Mouse (Mus musculus) right cerebral cortex, postnatal 10 days (tissue): ENCODE measurements at regions not wholly inside any gene's neighbourhood (a gene's known extent, or its start where the extent isn't known, plus 50 kb on each side); places are given as distances from the start of the nearest gene placed in this dataset.
"Not testable (repeated sequence)": the region's sequence is repeated elsewhere in the genome, so short reads cannot be mapped to it uniquely, and the experiment has no call there.

Source experiments
- DNase-seq, 2 experiments: peaks; one replicate each; pipeline ENCODE4 v3.0.0; 2021; ENCODE audit warnings: low spot score in 2 of 2

DNA sequence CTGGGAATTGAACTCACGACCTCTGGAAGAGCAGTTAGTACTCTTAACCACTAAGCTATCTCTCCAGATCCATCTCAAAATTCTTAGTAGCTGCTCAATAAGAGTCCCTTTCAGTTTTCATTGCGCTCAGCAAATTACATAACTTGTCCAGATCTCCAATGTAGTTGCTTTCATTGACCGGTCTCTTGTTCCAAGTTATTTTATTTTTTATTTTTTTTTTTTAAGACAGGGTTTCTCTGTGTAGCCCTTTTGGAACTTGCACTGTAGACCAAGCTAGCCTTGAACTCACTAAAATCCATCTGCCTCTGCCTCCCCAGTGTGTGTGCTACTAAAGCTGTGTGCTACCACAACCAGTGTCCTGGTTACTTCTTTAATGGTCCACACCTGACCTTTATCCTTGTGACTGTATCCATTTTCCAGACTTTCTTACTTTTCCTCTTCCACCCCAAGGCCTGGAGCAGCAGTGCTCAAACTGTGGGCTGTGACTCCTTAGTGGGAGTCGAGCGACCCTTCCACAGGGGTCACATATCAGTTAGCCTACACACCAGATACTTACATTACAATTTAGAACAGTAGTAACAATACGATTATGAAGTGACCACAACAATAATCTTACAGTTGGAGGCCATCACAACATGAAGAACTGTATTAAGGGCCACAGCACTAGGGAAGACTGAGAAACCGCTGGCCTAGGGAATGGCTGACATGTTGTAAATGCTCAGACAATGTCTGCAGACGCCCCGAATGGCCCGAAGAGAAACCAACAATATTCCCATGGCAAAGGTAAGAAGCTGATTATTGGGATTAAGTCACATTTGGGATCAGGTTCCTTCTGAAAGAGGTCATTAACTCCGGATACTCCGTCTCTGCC lies 97.8 kb upstream of the Cpsf6 start:
- DNase-seq, result no peak

DNA sequence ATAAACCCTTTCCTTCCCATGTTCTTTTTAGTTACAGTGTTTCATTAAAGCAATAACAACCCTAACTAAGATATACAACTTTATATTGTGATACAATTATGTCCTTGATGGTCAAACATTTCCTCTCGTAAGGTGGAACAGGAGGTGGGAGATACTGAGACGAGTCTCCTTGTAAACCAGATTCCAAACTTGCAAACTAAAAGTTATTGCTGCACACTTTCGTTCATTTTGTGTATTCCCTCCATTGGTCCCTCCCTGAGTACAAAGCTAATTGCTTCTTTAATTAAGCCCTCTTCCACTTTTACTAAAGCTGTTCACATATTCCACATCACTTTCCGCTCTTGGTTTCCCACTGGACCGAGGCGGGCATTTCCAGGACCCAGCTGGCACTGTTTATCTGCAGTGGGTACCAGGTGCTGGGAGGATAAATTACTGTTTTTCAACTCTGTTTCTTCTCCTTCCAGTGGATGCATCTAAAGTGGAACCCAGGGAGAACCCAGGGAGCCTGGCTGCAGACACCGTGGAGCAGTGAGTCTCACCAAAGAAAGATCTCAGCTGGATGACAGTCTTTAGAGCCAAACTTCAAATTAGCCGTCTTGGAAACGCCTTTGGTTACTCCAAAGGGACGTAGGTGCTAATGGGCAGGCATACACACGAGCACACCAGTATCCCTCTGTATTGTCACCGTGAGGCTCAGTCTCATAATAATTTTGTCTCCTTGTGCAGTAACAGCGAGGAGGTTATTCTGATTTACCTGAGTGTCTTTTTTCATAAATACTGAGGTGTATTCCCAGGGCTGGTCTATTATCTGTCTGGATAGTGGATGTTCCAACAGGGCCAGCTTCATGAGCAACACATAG lies 95.5 kb upstream of the Cpsf6 start:
- DNase-seq, result no peak

DNA sequence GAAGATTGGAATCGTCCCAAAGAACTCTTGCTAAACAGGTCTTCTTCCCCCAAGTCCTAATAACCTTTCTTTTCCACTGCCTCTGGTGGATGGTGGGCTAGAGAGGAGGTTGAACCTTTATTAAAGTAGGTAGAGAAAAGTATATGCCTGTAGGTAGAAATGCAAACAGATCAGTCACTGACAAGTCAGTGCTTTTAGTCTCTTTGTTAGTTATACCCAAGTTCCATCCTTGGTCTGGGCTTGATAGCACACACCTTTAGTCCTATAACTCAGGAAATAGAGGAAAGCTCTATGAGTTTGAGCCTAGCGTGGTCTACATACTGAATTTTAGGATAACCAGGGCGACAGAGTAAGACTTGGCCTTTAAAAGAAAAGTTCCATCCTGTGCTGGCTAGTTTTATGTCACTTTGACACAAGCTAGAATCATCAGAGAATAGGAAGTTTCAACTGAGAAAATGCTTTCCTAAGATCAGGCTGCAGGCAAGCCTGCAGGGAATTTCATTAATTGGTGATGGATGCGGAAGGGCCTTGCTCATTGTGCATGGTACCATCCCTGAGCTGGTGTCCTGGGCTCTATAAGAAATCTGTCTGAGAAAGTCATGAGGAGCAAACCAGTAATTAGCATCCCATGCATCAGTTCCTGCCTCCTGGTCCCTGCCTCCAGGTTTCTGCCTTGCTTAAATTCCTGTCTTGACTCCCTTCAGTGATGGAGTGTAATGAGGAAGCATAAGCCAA lies 94.7 kb upstream of the Cpsf6 start:
- no peak for DNase-seq

DNA sequence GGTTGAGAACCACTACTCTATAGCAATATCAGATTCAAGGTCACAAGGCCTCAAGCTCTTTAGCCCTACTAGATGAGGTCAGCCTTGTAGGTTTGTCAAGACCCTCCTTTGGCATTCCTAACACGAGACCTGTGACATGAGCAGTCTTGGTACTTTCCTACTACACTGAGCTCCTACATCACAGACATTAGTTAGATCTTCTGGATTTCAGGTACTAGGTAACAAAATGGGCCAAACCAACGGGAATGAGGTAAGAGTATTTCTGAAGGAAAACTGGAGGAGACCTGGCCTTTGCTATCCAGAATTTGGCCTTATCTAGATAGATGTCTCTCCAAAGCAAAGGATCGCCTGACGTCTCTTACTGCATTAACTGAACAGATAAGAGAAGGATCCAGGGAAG lies 93.7 kb upstream of the Cpsf6 start:
- DNase-seq, result no peak

DNA sequence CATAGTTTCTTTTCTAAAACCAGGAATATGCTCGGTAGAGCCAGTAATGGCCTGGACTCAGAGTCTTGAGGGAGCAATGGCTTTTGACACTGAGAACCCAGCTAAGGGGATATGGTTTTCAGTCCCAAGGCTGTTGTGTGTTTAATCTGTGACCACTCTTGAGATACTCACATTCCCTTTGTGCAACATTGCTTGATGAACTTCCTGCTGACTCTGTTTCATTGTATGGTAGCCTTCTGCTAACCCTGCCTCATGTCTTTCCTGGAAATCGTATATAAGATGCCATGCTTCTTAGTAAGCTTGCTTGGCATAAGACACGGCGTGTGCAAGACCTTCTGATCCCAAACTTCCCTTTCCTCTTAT lies 92.7 kb upstream of the Cpsf6 start:
- DNase-seq, result no peak

DNA sequence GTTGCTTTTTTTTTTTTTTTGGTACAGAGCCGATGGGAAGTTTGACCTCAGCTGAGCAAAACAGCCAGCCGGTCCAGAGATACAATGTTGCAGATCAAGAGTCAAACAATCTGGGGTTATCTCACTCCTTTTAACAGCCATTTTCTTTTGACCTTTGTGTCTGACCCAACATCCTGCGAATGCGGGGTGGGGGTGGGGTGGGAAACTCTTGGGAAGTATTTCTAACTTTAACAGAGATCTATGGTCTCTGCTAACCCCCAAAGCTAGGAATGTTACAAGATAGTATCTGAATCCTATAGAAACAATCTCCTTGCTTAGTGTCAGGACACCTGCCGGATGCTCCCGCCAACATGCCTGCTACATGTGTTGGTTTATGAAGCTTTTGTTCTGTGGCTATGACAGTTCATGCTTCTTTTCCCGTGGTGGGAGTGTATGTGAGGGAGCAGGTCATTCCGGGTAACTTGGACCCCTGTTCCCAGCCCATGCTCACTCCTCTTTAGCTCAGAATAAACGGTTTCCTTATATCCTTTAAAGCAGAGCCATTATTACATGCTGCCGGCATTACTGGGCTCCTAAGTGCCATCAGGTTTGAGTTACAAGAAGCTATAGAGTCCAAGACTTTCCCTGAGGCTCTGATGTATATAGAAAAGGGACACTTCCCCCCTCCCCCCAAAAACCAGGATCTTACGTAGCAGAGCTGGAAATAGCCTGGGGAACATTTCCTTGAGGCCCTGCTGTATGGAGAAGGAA lies 92.2 kb upstream of the Cpsf6 start:
- DNase-seq, result no peak

DNA sequence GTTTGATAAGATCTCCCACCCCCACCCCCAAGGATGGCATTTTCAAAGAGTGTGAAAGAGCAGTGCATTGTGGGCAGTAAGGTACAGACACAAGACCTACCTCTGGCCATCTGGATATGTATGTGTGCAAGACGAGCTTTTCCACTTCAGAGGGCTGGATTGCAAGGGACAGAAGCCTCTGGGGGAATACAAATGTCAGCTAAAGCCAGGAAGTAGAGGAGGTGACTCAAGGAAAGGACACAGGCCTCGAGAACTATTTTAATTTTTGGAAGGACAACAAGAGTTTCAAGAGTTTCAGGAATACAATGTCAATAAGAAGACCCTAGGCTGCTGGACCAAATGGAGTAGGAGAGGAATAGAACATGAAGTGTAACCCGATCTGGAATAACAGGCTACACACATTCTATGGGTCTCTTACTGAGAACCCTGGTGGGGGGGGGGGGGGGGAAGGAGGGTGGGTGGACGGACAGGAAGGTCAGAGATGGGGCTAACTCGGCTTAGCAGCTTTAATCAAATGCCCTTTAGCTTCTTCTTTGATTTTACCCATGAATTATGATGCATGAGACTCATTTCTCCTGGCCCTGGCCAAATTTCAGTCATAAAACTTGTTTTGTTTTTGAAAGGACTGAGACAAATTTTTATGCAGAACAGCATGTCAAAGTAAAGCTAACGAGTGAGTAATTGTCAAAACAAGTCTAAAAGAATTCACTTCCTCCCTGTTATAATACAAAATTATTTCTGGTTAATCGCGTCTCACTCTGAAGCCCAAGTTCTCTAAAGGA lies 91.4 kb upstream of the Cpsf6 start:
- no peak for DNase-seq

DNA sequence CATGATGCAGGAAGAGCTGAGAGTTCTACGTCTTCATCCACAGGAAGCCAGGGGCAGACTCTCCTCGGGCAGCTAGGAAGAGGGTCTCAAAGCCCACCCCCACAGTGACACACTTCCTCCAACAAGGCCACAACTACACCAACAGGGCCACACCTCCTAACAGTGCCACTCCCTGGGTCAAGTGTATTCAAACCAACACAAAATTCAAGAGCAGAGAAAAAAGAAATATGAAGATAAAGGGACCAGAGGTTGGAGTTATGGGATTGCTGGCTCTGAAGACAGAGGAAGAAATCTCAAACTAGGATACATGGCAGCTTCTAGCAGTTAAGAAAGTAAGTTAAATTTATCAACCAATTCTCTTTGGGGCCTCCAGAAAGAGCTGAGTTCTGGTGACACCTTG lies 90.7 kb upstream of the Cpsf6 start:
- DNase-seq, result no peak

DNA sequence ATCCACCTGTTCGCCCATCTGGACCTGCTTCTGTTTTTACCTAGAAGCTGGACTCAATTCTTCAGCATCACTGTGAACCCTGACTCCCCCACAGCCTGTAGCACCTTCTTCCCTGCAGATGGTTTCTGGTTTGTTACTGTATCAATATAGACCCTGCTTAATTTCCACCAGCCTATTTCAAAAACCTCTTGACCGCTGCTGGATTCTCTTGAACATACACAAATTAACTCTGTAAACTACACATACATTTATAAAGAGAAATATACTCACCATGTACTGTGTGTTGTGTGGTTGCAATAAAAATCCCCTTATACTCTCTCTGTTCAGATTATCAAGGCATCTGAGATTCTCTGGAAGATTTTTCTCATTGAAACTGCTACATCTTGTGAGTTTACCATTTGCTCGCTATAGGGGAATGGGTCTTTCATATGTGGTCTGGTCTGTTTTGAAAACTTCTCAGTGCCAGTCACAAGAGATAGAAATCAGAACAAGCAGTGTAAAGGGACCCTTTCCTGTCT lies 89.8 kb upstream of the Cpsf6 start:
- DNase-seq, result no peak

DNA sequence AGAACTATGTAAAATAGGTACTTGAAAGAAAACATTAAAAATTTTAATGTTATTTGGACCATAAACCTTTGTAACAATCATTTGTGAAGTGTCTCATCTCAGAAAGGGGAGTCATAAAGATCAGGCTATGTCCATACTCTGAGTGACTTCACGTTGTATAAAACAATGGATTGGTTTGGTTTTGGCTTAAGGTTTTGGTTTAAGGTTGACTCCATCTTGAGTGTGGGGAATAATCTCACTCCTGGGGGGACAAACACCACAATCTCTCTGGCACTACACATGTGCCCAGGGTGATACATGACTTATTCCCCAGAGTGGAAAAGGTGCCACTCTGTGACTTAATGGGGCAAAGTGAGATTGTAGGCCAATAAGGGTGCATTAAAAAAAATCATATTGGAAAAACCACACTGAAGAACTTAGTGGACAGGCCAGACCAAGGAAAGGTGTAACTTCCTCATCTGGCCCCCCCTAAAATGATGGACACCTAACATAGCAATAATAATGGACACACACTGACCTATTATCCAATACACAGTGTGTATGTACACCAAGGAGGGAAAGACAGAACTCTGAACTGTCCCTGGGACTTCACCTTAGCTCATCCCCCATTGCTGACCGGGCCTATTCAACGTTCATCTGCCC lies 89.2 kb upstream of the Cpsf6 start:
- no peak for DNase-seq

DNA sequence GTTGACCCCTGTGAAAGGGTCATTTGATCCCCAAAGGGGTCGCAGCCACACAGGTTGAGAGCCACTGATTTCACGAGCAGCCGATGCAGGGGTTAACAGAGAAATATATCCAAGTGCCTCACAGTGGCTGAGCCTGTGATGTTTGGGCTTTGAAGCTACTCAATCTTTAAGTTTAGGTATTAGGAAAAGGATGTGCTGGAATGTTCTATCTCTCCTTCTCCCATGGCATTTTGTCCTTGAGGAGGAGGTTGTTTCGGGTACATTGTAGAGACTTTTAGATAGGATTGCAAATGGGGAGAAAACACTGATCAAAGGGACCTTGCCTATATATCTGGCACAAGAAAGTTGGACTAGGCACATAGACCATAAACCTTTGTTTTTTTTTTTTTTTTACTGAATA lies 88.6 kb upstream of the Cpsf6 start:
- DNase-seq, result no peak

DNA sequence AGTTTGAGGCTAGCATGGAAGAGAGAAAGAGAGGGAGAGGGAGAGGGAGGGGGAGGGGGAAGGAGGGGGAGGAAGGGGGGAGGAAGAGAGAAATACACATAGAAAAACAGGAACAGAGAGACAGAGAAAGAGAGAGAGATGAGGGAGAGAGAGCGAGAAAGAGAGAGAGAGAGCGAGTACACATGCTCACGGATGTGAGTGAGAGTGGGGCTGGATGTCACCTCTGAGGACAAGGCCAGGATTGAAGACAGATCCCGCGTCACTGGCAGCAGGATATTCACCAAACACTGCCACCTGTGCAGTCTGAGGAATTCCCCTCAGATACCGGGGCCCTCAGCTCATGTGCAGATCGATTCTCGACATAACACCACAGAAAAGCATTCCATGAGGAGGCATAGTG lies 87.3 kb upstream of the Cpsf6 start:
- DNase-seq, result no peak

DNA sequence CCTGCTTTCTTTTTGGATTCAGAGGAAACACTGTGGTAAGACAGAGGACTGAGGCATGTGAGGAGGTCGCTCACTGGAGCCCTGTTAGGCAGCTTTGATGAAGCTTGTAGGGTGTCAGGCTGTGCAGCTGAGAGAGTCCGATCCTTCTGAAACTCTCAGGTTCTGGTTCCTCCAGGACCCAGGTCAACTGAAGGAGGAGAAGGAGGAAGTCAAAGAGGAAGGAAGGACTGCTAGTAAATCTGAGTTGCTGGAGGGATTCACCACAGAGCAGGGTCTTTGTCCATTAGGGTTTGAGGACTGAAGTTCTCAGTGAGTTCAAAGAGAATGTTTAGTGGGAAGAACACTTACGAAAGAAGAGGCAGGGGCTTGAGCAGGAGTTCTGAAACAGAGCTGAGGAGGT lies 86.6 kb upstream of the Cpsf6 start:
- no peak for DNase-seq

DNA sequence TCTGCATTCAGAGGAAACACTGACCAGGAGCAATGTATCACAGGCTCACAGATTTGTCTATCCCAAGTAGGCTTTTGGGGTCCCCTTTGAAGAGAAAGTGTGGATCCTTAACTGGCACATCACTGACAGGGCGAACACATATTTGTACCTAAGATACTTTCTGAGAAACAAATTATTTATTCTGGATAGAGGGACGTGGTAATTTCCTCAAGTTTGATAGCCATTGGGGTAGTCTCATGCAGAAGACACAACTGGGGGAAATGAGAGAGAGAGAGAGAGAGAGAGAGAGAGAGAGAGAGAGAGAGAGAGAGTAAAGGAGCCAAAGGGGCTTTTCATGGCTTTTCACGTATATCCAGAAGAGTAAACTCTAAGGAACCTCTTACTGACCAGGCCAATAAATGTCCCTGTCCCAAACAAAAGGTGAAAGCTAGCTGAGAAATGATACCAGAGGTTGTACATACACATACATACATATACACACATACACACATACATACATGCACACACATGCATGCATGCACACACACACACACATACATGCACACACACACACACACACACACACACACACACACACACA lies 85.9 kb upstream of the Cpsf6 start:
- DNase-seq, result no peak

DNA sequence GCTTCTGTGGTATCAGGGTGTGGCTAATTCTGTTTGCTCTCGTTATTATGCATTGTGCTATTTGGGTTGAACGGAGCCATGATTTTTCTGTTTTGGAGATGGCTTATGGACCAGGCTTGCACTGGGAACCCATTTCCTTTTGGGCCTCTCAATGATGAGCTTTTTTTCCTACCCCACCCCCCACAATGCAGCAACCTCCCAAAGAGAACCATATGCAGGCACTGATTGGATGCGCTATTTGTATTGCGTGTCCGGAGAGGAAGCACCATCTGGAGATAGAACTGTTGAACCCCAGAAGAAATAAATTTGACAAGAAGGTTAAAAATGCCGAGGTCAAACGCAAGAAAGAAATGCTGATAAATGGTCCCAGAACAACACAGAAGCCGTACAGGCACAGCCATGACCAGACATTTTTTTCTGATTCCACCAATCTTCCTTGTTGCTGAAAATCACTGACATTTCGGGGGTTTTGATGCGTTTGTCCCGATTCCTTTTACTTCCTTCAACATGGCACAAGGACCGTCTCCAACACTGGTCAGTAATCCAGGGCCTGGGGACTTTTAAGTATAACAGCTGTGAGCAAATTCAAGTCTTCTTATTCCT lies 85.3 kb upstream of the Cpsf6 start:
- DNase-seq, result no peak

DNA sequence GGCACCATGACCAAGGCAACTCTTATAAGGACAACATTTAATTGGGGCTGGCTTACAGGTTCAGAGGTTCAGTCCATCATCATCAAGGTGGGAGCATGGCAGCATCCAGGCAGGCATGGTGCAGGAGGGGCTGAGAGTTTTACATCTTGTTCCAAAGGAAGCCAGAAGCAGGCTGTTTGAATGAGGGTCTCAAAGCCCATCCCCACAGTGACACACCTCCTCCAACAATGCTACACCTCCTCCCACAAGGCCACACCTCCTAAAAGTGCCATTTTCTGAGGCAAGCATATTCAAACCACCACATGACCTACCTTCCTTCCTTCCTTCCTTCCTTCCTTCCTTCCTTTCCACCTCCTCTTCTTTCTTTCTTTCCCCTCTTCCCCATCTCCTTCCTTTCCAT lies 84.5 kb upstream of the Cpsf6 start:
- DNase-seq, result not testable (repeated sequence)

DNA sequence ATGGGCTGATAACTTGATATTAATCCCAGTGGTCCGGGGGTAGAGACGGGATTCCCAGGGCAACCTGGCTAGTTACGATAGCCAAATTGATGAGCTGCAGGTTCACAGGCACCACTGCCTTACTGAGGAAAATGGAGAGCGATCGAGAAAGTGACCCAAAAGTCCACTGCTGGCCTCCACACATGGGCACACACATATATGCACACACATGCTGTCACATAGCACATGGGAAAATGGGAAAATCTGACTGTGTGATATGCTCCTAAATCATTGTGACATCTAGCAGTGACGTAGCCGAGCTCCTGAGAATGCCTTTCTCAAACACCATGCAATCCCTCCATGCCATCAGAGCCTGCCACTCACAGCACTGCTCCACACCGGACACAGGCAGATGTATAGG lies 83.8 kb upstream of the Cpsf6 start:
- no peak for DNase-seq

DNA sequence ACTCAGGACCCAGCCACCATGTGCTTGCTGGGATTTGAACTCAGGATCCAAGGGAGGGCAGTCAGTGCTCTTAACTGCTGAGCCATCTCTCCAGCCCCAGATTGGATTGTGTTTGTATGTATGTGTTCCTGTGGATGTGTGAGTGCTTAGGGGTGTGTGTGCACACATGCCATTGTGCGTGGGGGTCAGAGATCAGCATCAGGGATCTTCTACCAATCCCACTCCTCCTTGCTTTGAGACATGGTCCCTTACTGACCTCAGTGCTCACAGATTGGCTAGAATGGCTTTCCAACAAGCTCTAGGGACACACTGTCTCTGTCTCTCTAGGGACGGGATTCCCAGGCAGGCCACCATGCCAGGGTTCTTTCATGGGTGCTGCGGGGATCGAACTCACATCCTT lies 83.1 kb upstream of the Cpsf6 start:
- DNase-seq, result no peak

DNA sequence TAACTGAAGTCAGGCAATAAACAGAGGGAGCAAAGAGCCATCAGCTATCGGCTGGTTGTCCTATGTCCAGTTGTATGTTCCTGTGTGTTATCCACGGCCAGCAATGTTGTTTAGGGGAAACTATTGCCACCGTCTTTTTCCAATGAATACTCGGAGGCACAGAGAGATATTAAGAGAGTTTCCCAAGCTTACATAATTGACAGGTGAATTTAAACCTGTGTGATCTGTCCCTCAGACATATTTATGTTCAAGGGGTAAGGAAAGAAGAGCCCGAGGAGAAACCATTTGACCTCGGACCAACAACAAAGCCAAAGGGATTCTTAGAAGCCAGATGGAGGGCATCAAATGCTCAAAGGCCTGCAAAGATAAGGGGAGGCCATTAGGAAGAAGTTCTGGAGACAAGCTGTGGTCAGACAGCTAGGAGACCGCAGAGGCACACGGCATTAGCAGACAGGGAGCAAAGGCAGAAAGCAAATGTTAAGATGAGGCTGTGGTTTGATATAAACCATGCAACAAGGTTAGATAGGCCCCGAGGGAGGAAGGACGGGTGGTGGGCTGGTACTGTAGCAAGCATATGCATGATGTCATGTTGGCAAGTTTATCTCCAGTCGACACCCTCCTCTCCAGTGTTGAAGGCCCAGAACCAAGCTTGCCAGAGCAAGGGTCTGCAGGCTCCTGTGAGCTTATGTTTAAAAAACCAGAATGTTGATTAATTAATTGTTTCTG lies 82.1 kb upstream of the Cpsf6 start:
- no peak for DNase-seq
